Mouse (Mus musculus): ENCODE measurements around the gene Cga.
"Not testable (repeated sequence)": the region's sequence is repeated elsewhere in the genome, so short reads cannot be mapped to it uniquely, and the experiment has no call there.

The Cga gene

DNA sequence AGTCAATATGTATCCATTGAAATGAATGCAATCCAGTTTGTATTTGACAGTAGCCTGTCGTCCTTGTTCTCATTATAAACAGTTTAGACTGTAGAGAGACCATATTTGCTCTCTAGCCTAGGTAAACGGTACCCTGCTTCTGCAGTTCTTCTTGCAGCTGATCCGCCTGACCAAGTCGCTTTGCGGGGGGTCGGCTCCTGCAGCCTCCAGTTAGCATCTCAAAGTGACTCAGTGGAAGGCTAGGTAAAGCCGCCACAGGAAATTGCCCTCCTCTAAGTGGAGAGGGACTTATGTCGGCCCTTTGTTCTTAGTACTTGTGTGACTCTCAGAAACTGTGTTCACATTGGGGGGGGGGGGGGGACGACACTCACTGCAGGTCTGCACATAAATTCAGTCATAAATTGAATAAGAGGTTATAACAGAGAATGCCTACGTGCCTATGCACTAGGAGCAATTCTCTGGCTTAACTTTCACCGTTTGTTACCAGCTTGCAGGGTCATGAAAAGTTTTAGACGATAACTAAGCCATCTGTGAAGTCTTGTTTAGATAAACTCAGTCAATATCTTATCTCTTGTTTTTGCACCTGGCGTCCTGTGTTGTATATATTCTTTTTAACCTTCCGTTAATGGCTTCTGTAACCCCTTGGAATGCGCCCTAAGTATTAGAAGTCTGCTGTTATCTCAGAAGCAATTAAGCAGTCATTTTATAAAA, 4.3 kb upstream of the Cga start:
- DNase-seq (ENCODE audit: low read depth, low spot score): no peak

DNA sequence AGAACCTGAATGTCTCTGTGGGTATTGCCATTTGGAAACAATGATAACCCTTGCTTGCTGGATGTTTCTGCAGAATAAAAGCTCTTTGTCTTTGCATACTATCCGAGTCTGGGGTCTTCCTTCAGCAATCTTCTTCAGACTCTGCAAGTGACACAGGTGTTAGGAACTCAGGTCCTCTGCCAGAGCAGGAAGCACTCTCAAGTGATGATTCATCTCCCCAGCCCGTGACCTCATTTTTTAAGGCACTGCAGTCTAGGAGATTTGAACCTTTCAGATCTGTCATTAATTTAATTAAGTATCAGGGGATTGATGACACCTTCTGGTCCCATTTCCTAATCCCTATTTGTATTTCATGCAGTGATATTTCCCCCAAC, 3.8 kb upstream of the Cga start:
- no peak for DNase-seq (ENCODE audit: low read depth, low spot score)

DNA sequence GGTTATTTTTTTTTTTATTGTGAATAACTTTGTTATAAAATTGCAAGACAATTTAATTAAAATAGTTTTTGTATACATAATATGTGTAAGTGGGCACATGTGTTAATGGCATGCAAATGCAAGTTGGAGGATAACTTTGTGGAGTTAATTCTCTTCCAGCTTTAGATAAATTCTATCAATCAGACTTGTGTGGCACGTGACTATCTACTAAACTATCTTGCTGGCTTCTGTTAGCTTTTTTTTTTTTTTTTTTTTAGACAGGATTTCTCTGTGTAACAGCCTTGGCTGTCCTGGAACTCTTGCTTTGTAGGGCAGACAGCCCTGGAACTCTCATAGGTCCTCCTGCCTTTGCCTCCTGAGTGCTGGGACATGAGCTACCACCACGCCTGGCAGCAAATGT, 4.9 kb downstream of the Cga start:
- no peak for DNase-seq (ENCODE audit: low read depth, low spot score)

DNA sequence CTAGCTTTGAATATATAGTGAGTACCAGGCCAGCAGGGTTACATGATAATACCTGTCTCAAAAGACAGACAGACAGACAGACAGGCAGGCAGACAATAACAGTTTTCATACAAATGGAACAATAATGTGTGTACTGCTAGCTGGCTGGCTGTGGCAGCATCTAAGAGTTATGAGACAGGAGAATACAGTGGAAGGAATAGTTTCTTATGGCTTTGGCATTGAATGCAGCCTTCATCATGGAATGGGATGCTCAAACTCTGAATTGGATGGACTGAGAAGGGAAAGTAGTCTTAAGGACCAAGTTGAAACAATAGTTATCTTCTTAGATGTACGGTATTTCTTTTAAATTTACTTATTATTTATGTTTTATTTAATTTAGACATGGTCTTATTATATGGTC, 5.7 kb downstream of the Cga start:
- no peak for DNase-seq (ENCODE audit: low read depth, low spot score)

DNA sequence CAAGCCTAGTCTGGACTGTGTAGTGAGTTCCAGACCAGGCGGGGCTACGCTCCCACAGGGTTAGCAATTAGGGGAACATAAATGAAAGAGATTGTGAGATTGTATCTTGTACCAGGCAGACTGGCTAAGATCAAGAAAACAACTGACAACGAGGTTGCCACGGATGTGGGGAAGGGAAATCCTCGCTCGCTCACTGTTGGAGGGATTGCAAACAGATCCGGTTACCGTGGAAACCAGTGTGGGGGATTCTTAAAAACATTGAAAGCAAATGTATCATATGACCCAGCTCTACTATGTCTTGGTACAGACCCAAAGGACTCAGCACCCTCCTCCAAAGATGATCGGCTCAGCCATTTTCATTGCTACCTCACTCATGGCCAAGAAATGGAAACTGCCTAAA, 6.6 kb downstream of the Cga start:
- DNase-seq (ENCODE audit: low read depth, low spot score): no peak

DNA sequence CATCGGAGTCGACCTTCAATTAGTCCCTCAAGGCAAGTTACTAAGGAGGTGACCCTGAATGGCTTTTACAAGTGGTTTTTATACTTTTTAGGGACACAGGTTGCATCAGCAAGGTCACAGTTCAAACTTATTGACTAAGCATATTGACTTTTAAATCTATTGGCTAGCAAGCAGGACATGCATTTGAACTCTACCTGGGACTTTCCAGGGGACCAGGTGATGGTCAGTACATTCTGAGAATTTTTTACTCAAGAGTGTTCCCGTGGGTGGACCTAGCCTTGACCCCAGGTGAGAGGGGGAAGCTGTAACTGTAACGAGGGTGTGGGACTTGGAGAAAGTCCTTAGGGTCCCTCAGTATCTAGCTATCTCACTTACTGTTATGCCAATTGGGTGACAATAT, 7.6 kb downstream of the Cga start:
- no peak for DNase-seq (ENCODE audit: low read depth, low spot score)

DNA sequence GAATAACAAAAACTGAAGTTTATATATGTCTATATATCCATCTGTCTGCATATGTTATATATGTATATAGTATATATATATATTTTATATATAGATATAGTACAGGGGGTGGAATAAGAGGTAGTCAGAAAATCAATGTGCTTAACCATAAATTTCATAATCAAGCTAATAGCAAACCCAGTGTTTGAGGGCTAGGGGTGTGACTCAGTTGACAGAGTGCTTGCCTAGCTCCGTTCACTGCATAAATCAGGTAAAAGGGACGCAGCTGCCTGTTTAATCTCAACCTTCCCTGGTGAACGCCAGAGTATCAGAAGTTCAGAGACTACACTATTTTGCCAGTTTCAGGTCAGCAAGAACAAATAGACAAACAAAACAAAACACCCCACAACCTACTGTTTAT, 8.0 kb downstream of the Cga start:
- DNase-seq (ENCODE audit: low read depth, low spot score): not testable (repeated sequence)

DNA sequence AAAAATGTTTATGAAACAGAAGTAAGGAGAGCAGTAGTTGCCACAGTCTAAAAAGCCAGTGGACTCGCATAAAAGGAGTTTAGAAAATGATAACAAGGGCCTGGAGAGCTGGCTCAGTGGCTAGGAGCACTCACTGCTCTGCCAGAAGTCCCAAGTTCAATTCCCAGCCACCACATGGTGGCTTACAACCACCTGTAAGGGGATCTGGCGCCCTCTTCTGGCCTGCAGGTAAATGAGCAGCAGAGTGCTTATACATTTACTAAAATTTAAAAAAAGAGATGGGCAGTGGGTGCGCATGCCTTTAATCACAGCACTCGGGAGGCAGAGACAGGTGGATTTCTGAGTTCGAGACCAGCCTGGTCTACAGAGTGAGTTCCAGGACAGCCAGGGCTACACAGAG, 11.8 kb downstream of the Cga start:
- DNase-seq (ENCODE audit: low read depth, low spot score): no peak

DNA sequence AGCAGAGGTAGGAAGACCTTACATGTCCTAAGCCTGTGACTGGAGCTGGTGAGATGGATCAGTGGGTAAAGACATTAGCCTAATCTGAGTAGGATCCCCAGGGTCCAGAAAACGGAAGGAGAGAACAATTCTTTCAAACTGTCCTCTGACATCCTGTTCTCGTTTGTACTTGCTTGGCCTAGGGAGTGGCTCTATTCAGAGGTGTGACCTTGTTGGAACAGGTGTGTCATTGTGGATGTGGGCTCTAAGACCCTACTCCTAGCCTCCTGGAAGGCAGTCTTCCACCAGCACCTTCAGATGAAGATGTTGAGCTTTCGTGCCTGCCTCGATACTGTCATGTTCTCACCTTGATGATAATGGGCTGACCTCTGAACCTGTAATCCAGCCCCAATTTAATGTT, 12.6 kb downstream of the Cga start:
- no peak for DNase-seq (ENCODE audit: low read depth, low spot score)

DNA sequence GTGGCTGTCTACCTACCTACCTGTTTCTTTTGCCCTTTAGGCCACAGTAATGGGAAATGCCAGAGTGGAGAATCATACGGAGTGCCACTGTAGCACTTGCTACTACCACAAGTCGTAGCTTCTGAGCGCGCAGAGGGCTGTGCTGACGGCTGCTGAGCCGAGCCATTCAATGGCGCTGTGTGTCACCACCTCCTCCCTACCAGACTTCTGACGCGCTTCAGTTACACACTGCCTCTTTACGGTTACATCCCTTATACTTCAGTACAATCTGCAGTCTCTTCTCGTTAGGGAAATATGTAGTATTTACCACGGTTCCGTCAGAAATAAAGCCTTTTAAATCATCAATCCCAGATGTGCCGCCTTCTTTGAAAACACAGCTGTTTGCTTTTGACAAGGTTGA, 13.4 kb downstream of the Cga start:
- DNase-seq (ENCODE audit: low read depth, low spot score): no peak

DNA sequence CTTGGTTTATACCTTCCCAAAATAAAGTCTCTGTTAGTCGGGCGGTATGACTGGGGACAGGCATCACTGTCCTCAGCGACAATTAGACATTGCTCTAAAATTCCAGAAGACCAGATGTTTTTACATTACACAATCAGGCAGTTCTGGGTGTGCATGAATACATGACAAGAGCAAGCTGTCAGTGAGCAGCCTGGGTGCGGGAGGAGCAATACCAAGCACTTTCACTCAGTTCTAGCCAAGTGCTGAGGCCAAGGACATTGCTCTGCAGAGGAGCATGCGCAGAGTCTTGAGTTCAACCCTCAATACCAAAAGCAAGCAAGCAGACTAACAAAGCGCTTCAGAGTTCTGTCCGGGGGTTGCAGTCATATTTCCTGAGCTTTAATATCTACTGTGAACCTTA, 14.5 kb downstream of the Cga start:
- DNase-seq (ENCODE audit: low read depth, low spot score): no peak

DNA sequence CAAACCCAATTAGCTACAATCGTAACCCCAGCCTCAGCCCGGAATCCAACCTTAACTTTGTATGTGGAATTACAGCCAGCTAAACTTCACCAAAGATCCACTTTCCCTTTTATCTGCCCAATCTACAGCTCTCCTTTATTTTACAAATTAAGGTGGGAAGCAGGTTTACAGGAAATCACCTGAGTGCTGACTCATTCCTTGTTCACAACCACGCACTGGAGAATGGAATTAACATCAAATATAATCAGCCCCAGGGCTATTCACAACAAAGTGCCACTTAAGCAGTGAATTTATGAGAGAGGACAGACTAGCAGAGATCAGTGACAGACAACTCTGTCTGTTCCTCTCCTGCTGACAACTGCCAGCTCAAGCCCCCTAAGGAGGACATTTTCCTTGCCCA, 17.8 kb downstream of the Cga start:
- no peak for DNase-seq (ENCODE audit: low read depth, low spot score)

DNA sequence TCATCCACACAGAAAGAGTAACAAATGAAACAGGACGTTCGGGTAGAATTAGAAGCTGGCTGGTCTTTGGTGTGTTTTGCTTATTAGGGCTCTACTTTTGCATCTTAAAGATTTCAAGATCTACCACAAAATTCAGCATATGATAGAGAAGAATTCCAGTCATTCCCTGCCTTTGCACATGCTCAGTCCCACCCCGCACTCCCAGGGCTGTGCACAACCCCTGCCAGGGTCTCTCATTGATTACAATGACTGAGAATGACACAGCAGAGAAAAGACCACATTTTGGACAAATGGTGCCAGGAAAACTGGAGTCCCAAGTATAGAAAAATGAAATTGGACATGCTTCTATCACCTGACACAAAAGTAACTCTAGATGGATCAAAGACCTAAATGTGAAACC, 18.6 kb downstream of the Cga start:
- DNase-seq (ENCODE audit: low read depth, low spot score): no peak

DNA sequence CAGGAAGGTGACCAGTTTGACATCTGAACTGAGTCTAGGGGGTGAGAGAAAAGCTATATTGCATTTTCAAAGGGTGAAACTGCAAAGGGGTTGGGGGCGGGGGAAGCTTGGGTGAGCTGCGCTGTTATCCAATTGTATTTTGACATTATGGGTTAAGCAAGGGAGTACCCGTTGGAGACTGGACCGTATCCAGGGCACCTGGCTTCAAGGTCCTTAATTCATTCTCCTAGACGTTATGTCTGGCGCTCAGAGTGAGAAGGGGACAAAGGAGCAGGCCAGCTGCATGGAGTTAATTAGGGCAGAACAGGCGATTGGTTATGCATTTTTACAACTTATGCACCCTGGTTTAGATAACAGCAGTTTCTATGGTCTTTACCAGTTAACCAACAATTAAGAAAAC, 23.8 kb downstream of the Cga start:
- no peak for DNase-seq (ENCODE audit: low read depth, low spot score)

DNA sequence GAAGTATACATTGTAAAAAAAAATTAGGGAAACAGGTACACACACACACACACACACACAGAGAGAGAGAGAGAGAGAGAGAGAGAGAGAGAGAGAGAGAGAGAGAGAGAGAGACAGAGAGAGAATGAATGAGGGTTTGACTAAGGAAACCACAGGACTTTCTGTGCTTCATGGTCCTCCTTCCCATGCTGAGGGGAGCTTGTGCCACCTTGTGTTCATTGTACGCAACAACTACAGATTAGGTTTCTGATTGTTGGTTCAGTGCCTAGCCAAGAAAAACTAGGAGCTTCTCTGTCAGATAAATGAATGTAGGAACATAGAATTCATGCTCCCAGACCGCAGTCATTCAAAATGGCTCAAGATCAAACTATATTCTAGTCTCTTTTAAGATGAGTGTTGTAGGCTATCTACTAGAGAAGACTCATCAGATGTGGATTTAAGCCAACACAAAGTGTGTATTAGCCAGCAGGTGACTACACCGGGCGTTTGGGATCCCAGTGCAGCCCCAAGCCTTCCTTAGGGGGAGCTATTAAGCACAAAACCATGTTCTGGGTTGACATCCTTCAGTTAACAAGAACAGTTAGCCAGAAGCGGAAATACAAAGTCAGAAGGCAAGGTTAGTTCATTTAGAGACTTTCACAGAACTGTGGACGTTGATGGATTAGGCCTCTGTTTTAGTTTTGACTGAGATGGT, 28.7 kb downstream of the Cga start:
- DNase-seq (ENCODE audit: low read depth, low spot score): peak; percentile 37

DNA sequence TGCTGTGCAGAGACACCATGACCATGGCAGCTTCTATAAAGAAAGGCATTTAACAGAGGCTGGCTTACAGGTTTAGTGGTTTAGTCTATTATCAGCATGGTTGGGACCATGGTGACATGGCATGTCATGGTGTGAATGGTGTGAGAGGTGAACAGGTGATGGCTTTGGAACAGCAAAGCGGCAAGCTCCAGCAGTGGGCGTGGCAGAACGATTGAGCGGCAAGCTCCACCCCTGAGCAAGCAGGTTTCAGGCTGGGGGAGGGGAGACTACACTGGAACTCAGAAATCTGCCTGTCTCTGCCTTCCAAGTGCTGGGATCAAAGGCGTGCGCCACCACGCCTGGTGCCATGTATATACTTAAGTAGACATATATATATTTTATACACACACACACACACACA, 34.8 kb downstream of the Cga start:
- not testable (repeated sequence) for DNase-seq (ENCODE audit: low read depth, low spot score)

DNA sequence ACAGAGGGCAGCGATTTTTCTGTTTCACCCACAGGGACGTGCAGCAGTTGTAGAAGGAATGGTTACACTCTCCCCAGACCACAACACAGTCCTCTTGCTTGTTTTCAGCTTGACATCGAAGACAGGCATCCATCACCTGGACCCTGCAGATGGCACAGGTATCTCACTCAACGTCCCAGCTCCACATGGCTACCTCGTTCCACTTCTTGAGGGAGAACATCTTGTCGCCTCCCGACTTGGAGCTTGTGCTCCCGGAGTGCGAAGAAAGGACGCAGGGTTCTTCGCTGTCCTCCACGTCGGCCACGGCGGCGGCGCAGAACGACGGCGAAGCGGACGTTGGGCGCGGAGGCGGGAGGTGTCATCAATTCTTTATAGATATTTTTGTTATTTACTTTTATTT, 47.5 kb downstream of the Cga start:
- no peak for DNase-seq (ENCODE audit: low read depth, low spot score)

DNA sequence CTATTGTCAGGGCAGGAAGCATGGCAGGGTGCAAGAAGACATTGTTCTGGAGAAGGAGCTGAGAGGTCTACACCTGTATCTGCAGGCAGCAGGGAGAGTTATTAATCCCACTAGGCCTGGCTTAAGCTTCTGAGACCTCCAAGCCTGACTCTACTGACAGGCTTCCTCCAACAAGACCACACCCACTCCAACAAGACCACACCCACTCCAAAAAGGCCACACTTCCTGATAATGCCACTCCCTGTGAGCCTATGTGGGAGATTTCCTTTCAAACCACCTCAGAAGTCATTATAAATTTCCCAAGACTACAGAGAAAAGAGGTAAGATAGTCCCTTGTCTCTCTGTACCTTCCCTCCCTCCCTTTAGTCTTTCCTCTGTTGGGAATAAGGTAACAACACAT, 53.6 kb downstream of the Cga start:
- DNase-seq (ENCODE audit: low read depth, low spot score): no peak

DNA sequence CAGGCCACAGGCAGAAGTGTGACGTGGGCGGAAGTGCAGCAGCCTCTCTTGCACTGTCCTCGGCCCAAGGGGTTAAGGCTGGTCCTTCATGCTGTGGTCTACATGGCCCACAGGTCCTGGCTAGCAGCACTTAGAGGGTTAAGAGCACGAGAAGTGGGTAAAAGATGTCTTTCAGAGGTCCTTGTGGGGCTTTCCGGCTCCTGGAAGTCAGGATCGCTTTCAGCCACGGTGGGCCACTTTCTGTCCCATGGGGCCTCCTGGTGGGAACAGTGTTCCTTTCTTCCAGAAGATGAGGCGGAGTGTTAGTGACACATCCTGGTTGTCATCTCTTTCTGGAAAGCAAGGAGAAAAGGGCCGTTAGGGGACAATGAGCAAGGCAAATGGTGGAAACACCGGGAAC, 60.1 kb downstream of the Cga start:
- DNase-seq (ENCODE audit: low read depth, low spot score): no peak

Measured in retina, adult 2 months (tissue).